Mouse (Mus musculus) kidney, adult 9 months (tissue): Measurements from ENCODE around the gene Dnaic2.
A peak's percentile ranks its signal among the peaks of the same experiment; 100 is the strongest.

Experiments
- DNase-seq: peaks from one replicate; pipeline ENCODE4 v3.0.0; 2022

Dnaic2 gene

DNA sequence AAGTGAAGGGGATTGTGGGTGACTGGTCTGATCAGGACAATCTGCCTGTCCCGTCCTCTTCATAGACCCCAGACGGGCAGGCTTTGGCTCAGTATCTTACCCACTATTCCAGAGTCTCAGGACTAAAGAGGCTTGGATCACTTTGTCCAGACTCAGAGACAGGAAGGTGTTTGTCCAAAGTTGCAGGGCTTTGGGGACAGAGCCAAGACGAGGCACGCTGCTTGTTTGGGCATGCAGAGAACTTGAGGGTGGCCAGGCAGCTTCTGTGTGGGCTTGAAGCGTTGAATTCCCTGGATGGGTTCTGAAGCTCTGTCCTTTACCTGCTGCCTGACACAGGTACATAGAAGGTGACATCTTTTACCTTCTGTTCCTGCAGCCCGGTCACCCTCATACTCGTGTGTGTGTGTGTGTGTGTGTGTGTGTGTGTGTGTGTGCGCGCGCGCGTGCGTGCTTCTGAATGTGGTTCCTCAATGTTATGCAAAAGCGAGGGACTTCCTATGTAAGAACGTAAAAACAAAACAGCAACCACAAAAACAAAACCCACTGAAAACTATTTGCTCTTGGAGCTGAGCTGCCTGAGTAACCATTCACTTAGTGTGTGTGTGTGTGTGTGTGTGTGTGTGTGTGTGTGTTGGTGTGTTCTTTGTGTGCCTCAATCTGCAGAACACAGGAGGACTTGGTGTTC is 24.8 kb upstream of the Dnaic2 start:
- no peak for DNase-seq

DNA sequence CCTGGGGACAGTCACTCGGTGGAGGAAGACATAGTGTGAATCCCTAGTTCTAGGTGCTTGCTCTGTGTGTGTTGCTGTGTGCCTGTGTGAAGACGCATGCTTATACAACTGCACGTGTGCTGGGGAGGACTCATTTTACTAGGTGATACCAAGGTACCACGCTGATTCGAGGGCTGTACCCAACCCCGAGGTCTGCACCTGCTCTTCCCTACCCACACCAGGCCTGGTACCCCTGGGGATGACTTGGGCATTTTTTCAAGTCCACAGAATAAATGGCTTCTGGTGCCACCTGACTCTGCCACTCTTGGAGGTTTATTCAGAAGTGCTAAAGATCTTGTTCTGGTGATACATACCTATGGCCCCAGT is 24.2 kb upstream of the Dnaic2 start:
- DNase-seq, result no peak

DNA sequence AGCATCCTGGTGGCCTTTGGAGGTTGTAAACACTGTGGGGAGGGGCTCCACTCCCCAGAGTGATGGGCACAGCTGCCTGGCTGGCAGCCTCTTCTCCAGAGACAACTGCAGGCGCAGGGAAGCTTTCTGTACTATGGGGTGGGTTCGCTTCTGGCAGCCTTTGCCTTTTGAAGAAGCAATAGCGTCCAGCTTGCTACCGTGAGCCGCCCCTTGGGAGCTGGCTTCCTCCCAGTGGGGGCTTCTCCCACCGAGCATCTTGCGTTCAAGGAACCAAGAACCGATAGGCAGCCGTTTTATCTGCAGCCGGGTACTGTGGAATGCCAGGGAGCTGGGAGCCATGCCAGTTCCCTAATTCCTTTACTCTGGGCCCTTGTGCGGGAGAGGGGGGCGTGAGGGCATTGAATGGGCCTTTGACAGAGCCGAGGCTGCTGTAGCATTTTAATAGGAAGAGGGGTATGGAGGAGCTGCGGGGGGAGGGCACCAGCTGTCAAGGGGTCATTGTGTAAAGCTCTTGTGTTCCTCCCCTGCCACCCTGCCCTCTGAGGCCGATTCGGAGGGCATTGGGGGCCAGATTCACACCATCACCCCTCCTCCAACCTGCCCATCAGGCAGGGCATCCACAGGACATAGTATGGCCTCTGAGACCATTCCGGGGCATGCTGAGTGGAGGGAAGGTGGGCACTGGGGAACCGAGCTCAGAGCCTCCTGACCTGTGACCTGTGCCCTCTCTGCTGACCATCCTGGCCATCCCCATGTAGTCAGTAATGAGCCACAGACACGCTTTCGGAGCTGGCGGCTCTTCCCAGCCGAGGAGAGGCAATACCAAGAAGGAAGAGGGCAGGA is 22.9 kb upstream of the Dnaic2 start:
- DNase-seq, result no peak

DNA sequence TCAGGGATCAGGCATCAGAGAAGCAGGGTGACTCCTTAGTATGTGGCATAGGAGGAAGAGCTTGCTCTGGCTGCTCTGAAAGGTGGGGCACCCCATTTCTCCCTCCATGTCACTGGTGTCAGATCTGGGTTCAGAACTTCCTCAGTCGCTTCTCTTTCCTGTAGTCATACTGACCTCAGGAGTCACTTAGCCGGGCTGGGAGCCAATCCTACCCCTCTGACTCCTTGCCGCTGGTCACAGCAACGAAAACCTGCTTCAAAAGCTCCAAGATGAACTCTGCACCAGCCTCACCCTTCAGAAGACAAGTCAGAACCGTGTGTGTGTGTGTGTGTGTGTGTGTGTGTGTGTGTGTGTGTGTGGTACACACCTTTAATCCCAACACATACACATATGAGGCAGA is 20.9 kb upstream of the Dnaic2 start:
- DNase-seq, result no peak

DNA sequence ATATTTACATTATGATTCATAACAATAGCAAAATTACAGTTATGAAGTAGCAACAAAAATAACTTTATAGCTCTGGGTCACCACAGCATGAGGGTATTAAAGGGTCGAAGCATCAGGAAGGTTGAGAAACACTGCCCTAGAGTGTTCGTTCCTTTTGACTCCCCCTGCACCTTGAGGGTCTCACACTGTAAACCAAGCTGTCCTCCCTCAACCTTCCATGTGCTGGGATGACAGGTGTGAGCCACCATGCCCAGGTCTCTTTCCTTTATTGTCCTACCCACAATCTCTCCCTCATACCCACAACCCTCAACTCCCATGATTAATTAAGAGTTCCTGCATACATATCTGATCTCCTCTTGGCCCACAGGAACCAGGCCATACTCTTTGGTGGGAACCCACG is 15.8 kb upstream of the Dnaic2 start:
- DNase-seq, result no peak

DNA sequence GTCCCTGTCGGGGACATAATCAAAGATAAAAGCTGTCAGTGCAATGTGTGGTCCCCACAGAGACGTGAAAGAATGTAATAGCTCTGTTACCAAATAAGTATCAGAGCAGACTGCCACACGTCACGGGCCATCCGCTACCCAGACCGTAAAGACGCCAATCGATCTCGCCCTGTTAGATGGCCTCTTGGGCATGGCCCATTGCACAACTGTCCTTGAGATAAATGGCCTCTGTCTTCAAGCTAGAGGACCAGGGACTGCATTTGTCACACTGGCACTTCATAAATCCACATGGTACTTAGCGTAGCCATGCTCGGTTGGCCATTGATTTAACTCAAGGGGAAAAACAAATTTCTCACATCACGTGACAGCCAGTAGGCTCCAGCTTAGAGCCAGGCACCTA is 15.3 kb upstream of the Dnaic2 start:
- DNase-seq, result no peak

GRCm38 (mm10) chr11:114714526-114714925 is 12.7 kb upstream of the Dnaic2 start:
- no peak for DNase-seq

GRCm38 (mm10) chr11:114715531-114715930 is 11.7 kb upstream of the Dnaic2 start:
- DNase-seq, result no peak

- DNase-seq, result no peak
Observed at GRCm38 (mm10) chr11:114720535-114720934, 6.7 kb upstream of the Dnaic2 start.

GRCm38 (mm10) chr11:114722438-114722837 is 4.8 kb upstream of the Dnaic2 start:
- no peak for DNase-seq

GRCm38 (mm10) chr11:114723030-114723429 is 4.2 kb upstream of the Dnaic2 start:
- no peak for DNase-seq

DNA sequence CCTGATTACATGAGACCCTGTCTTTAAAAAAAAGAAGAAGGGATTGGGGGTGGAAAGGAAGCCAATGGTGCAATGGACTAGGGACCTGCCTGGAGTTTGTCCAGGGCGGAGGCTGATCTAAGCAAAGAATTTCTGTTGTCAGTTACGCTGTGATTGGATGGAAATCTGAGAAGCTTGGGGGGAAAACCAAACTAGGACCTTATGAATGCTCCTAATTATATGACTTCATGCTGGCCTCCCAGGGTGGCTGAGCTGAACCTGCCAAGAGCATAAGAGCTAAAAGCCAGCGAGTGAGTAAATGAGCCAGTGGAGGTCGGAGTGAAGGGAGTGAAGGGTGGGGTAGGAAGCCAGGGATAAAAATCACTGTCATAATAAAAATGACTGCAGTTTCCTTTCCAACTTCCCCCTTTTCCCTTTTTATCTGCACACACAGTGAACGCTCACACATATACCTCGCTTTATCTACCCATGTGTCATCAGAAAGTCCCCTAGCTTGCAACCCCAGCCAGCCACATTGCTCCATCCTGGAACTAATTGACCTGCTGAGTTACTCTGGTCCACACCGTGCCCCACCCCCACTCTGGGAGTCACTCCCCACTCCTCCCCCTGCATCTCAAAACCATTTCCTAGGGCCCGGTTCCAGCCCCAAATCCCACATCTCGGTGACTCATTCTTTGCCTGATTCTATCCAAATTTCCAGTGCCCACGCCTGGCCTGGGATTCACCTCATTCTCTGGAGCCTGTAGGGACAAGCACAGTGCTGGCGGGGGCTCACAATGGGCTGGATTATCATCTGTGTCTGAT is 2.2 kb upstream of the Dnaic2 start:
- no peak for DNase-seq

- DNase-seq, result no peak
Observed at GRCm38 (mm10) chr11:114727826-114728186, 598 bp downstream of the Dnaic2 start.

- no peak for DNase-seq
Observed at GRCm38 (mm10) chr11:114728333-114728732, 1.1 kb downstream of the Dnaic2 start.

- no peak for DNase-seq
Observed at GRCm38 (mm10) chr11:114729832-114730363, 2.7 kb downstream of the Dnaic2 start.

GRCm38 (mm10) chr11:114731711-114732110 is 4.5 kb downstream of the Dnaic2 start:
- no peak for DNase-seq

DNA sequence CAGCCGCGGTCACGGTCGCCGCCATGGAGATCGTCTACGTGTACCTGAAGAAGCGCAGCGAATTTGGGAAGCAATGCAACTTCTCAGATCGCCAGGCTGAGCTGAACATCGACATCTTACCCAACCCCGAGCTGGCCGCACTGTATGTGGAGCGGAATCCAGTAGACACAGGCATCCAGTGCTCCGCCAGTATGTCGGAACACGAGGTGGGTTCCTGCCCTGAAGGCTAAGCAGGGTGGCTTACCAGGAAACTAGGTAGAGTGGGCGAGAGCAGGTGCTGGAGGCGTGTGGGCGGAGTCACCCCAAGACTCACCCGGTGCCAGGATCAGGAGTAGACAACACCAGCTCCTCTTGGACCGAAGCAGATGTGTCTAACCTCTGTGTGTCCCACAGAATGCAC is 5.7 kb downstream of the Dnaic2 start:
- no peak for DNase-seq

DNA sequence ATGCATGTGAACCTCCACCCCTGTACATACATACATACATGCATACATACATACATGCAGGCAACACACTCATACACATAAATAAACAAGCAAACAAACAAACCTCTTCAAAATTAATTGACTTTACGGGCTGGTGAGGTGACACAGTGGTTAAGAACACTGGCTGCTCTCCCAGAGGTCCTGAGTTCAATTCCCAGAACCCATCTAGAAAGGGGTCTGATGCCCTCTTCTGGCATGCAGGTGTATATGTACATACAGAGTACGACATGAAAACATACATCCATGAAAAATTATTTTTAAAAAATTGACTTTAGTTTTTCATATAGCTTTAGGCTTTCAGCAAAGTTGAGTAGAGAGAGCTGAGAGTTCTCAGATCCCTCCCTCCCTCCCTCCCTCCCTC is 8.9 kb downstream of the Dnaic2 start:
- DNase-seq, result no peak

DNA sequence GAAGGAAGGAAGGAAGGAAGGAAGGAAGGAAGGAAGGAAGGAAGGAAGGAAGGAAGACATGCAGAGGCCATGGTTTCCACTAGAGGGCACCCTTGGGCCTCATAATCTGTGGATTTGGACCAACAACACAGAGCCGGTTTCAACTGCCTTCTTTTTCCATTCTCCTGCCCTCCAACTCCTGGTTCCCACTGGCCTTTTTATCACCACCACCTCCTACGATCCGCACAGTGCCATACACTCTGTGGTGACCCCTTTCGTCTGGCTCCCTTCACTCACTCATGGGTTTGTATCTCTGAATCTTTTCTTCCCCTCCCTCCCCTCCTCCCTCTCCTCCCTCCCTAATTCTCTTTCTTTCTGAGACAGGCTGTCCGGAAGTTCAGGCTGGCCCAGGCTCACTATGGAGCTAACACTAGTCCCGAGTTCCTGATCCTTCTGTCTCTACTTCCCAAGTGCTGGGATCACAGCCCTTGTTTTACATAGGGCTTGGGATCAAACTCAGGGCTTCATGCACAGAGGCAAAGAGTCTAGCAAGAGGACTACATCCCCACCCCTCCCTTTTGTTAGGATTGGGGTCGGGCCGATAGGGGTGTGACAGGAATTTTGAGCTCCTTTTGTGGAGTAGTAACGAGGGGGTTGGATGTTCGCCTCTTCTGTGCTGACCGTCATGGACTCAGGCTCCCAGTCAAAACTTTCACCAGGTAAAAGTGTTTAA is 9.9 kb downstream of the Dnaic2 start:
- DNase-seq, result peak; percentile 60

- peak; percentile 18 for DNase-seq
Observed at GRCm38 (mm10) chr11:114740598-114740997, 13.4 kb downstream of the Dnaic2 start.

DNA sequence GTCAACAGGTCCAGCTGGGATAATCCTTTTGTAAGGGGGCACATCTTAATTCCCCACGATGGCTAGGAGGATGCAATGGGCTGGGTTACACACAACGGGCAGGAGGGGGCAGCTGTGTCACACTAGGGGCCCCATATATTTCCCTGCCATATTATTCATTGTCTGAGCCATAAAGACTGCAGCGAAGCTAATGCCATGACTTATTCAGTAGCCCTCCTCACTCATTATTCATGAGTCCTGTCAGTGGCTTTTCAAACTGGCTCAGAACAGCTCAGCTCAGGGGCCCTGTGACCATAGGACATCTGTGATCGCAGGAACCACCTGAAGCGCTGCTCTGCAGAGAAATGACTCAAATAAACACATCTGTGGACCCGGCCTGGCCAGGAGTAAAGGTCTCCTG is 14.2 kb downstream of the Dnaic2 start:
- DNase-seq, result no peak

GRCm38 (mm10) chr11:114745134-114745533 is 17.9 kb downstream of the Dnaic2 start:
- peak; percentile 91 for DNase-seq
